Mouse (Mus musculus) B cell, adult 2 months (primary cell): ENCODE data around the gene Gm11239.
"Not testable (repeated sequence)": the region's sequence is repeated elsewhere in the genome, so short reads cannot be mapped to it uniquely, and the experiment has no call there.

Experiments
- DNase-seq, 2 experiments: peaks; one replicate each; pipeline ENCODE4 v3.0.0; 2022

The Gm11239 gene

GRCm38 (mm10) chr4:73668054-73668453 is at the start of gene Gm11239:
Gm11239 (plus strand) TSS chr4:73668354.
- not testable (repeated sequence) for DNase-seq

GRCm38 (mm10) chr4:73622684-73623083 is 45.5 kb upstream of the Gm11239 start, which contains the start of gene Gm11237:
Gm11237 (plus strand) TSS chr4:73622984.
- DNase-seq: not testable (repeated sequence)

- not testable (repeated sequence) for DNase-seq
Measured at GRCm38 (mm10) chr4:73637821-73638220, 30.3 kb upstream of the Gm11239 start, which contains the start of gene Gm11236. Gm11236 (plus strand) TSS chr4:73638121.

GRCm38 (mm10) chr4:73661864-73662263 is 6.3 kb upstream of the Gm11239 start:
- DNase-seq: not testable (repeated sequence)

GRCm38 (mm10) chr4:73683216-73683615 is 15.1 kb downstream of the Gm11239 start, which contains the start of gene Gm428:
Gm428 (plus strand) TSS chr4:73683516.
- DNase-seq: not testable (repeated sequence)

GRCm38 (mm10) chr4:73718761-73719160 is 50.6 kb downstream of the Gm11239 start:
- DNase-seq: no peak

- DNase-seq: no peak
Measured at GRCm38 (mm10) chr4:73719819-73720218, 51.7 kb downstream of the Gm11239 start.
